Mouse (Mus musculus) forebrain, embryonic 16.5 days (tissue): ENCODE measurements around the gene Ppp3ca. TPM values are rescaled to one million over a fixed set of nuclear protein-coding genes. Genes with fewer than 3 reads are reported as not detected.
A peak's percentile ranks its signal among the peaks of the same experiment; 100 is the strongest.

Experiments used
- ATAC-seq: fragments of 200-750 bp; cut with Nextera tagmentation; 2 replicates; pipeline ENCODE4 v1.8.0; 2017; ENCODE audit warnings: mild to moderate bottlenecking, moderate library complexity
- H3K27ac ChIP-seq: fragments of 300-500 bp; sonication (generic); 2 replicates; pipeline ENCODE4 v1.5.1; 2014; ENCODE audit warnings: low read length, control low read depth
- H3K27me3 ChIP-seq: fragments of 300-500 bp; sonication (generic); replicated peaks from 2 replicates; pipeline ENCODE4 v1.6.1; 2014; ENCODE audit warnings: low read length; ENCODE audit not compliant: control insufficient read depth, insufficient read depth
- H3K36me3 ChIP-seq: fragments of 300-500 bp; sonication (generic); 2 replicates; pipeline ENCODE4 v1.6.1; 2014; ENCODE audit not compliant: control insufficient read depth, insufficient read depth
- H3K4me1 ChIP-seq: fragments of 300-500 bp; sonication (generic); replicated peaks from 2 replicates; pipeline ENCODE4 v1.6.1; 2014; ENCODE audit warnings: low read length; ENCODE audit not compliant: control insufficient read depth, insufficient read depth
- H3K4me2 ChIP-seq: fragments of 300-500 bp; sonication (generic); 2 replicates; pipeline ENCODE4 v1.6.1; 2014; ENCODE audit warnings: mild to moderate bottlenecking, low read length, control low read depth
- H3K4me3 ChIP-seq: fragments of 300-500 bp; sonication (generic); replicated peaks from 2 replicates; pipeline ENCODE4 v1.5.1; 2014; ENCODE audit warnings: mild to moderate bottlenecking, low read length, control low read depth
- H3K9ac ChIP-seq: fragments of 300-500 bp; sonication (generic); replicated peaks from 2 replicates; pipeline ENCODE4 v1.6.1; 2014; ENCODE audit warnings: low read depth, low read length, control low read depth
- H3K9me3 ChIP-seq: fragments of 300-500 bp; sonication (generic); 2 replicates; pipeline ENCODE4 v1.6.1; 2016; ENCODE audit warnings: low read length; ENCODE audit not compliant: control insufficient read depth
- WGBS: fragments of 180-500 bp; shearing (Covaris S2); extraction: QIAGEN DNeasy Blood & Tissue Kit; methylation state at CpG from one replicate; pipeline ENCODE4 v1.1.7; 2014; 5-methylcytosine and 5-hydroxymethylcytosine counted together
- polyA plus RNA-seq: library from polyadenylated mRNA; unstranded; fragments of >200 nt; fragmentation: Nextera tagmentation; extraction: Ambion mirVana; gene quantifications from 2 replicates; pipeline ENCODE4 v1.2.1, GENCODE M21; 2015

Gene Ppp3ca
- 144 and 148 TPM in 2 replicates for polyA plus RNA-seq

DNA sequence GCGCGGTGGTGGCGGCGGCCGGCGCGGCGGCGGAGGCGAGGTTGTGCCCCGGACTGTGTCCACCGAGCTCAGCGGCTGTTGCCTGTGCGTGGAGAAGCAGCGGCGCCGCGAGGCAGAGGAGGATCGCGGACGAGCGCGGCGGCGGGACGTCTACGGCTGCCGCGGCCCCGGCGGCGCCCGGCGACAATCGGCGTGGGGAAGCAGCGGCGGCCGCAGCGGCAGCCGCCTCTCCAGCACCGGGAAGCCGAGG is at the start of gene Ppp3ca:
Ppp3ca (plus strand) TSS at position 15 of the 250 bp plus-strand sequence.
- H3K27ac ChIP-seq: peak within 1 kb of the TSS; percentile 95
- H3K36me3 ChIP-seq: no peaks in the 10 kb centered on the region
- ATAC-seq: peak; percentile 52
- peak within 1 kb of the TSS; percentile 88 for H3K9ac ChIP-seq
- peak within 1 kb of the TSS; percentile 74 for H3K4me2 ChIP-seq
- peak within 1 kb of the TSS; percentile 96 for H3K4me3 ChIP-seq
- H3K4me1 ChIP-seq: peaks cover 21% of the 10 kb centered on the region
- no peaks in the 10 kb centered on the region for H3K9me3 ChIP-seq
- under 1% methylated on average over 37 of the region's 43 CpGs for WGBS
- no peaks in the 10 kb centered on the region for H3K27me3 ChIP-seq

DNA sequence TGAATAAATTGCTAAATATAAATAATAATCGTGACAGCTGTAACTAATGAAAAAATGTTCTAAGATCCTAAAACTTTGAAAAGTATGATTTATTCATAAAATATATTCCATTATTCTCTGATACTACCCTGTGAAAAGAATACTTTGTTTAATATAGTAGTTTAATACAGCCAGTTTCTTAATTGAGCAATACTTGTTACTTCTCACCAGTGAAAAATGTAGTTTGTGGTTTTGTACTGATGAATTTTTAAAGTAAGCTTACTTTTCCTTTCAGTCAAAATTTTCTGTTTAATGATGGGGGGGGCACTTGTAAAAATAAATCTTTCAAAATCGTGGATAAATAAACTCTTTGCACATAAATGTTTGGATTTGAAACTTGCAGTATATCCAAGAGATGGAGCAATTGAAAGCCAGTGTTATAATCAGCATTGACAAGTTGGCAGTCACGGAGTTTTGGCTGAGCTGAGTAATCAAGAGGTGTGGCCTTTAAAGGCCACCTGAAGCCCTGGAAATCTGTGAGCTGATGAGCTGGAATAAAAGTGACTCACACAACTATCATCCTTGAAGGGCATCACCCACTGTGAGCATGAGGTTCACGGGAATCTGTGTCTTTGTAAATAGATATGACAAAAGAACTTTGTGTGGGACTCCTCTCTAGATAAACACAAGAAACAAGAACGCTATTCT is 29.2 kb upstream of the Ppp3ca start:
- Histone ChIP-seq H3K4me1 (no peaks in the 10 kb centered on the region), H3K4me3 (no peak overlapping the region)
- WGBS: 79% methylated on average over 5 of the region's 5 CpGs

DNA sequence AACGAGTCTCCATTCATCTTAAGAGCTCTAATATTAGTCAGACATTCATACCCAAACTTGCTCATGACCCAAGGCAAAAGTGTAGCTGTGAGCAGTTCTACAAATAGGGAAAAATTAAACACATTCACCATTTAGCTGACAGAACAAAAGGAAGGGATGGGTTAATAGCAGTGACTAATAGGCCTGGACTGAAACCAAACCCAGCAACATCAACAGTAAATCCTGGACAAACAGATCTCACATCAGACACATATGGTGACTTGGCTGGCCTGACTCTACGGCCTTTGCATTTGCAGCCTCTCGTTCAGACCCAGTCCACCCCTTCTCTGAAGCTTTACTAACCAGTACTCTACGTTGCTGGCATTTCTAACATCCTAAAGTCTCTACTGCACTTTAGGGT is 19.0 kb upstream of the Ppp3ca start:
- ATAC-seq: no peak
- Histone ChIP-seq H3K4me1 (no peaks in the 10 kb centered on the region), H3K27ac (no peak overlapping the region), H3K9me3 (no peaks in the 10 kb centered on the region), H3K27me3 (no peaks in the 10 kb centered on the region), H3K4me2 (no peak overlapping the region), H3K9ac (no peak overlapping the region), H3K4me3 (no peak overlapping the region), H3K36me3 (no peaks in the 10 kb centered on the region)
- WGBS: 65% methylated on average over 4 of the region's 4 CpGs

More for the DNA sequence above, 29.2 kb upstream of the Ppp3ca start:
- no peaks in the 10 kb centered on the region for H3K36me3 ChIP-seq
- no peak overlapping the region for H3K4me2 ChIP-seq
- ATAC-seq: no peak
- H3K9me3 ChIP-seq: no peaks in the 10 kb centered on the region
- H3K27me3 ChIP-seq: no peaks in the 10 kb centered on the region
- no peak overlapping the region for H3K27ac ChIP-seq
- no peak overlapping the region for H3K9ac ChIP-seq

DNA sequence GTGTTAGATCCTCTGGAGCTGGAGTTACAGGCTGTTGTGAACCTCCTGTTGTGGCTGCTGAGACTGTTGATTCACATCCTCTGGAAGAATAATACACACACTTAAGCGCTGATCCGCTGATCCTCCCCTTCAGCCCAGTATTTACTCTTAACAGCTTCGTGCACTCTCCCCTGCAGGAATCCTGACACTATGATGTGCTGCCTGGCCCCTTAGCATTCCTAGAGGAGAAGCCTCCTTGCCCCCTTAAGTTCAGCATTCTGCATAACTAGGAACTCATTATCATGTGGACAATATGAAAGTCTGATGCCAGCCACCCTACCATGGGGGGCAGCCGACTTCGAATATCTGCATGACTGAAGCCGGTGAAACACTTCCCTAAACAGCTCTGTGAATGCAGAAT is 18.4 kb upstream of the Ppp3ca start:
- H3K9me3 ChIP-seq: no peaks in the 10 kb centered on the region
- WGBS: 13% methylated on average over 6 of the region's 6 CpGs

DNA sequence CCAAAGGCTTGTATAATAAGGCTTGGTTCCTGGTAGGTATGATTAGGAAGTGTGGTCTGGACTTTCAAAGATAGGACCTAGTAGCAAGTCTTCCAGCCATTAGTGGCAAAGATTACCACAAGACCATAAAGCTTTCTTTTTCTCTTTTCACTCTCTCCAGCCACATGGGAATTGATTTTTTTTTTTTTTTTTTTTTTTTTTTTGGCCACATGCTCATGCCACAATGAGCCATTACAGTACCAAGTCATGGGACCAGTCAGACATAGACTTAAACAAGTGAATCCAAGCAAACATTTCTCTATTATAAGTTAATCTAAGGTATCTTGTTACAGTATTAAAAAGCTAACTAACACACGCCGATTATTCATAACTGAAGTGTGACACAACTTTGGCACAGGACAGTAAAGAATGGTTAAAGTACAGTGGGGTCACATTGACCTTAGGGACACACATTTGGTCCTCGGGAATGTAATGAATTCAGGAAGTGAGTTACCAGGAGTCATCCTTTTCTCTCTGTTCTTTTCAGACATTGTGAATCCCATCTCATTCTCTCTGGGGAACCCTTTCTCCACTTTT is 13.4 kb upstream of the Ppp3ca start:
- WGBS: 93% methylated on average over 3 of the region's 3 CpGs

More for the DNA sequence above, 18.4 kb upstream of the Ppp3ca start:
- no peak overlapping the region for H3K4me3 ChIP-seq
- no peaks in the 10 kb centered on the region for H3K4me1 ChIP-seq
- no peaks in the 10 kb centered on the region for H3K27me3 ChIP-seq
- no peak overlapping the region for H3K27ac ChIP-seq
- no peak for ATAC-seq
- no peaks in the 10 kb centered on the region for H3K36me3 ChIP-seq
- H3K4me2 ChIP-seq: no peak overlapping the region
- no peak overlapping the region for H3K9ac ChIP-seq

DNA sequence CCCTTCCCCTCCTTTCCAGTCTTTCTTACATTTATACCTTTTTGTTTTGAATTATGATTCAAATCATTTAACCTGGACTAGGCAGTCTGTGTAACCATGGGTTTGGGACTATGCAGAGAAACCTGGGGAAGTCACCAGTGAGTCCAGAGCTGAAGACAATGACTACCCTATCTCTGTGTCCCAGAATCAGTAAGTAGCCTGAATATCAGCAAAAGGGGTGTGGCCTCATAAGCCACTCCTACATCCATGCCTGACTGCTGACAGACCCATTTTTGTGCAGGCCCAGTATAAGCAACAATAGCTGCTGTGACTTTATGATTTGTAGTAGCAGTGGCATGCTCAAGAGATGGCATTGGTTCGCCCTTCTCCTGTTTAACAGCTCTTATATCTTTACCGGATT is 11.2 kb upstream of the Ppp3ca start:
- Histone ChIP-seq H3K4me2 (no peak overlapping the region), H3K9ac (no peak overlapping the region), H3K4me1 (no peaks in the 10 kb centered on the region), H3K27ac (no peak overlapping the region), H3K27me3 (no peaks in the 10 kb centered on the region), H3K9me3 (no peaks in the 10 kb centered on the region), H3K4me3 (no peak overlapping the region), H3K36me3 (no peaks in the 10 kb centered on the region)
- WGBS: 98% methylated on average over 2 of the region's 2 CpGs
- ATAC-seq: no peak

More for the DNA sequence above, 13.4 kb upstream of the Ppp3ca start:
- Histone ChIP-seq H3K4me1 (no peaks in the 10 kb centered on the region), H3K27ac (no peak overlapping the region), H3K4me2 (no peak overlapping the region), H3K9me3 (no peaks in the 10 kb centered on the region), H3K9ac (no peak overlapping the region), H3K27me3 (no peaks in the 10 kb centered on the region), H3K4me3 (no peak overlapping the region), H3K36me3 (no peaks in the 10 kb centered on the region)
- no peak for ATAC-seq

DNA sequence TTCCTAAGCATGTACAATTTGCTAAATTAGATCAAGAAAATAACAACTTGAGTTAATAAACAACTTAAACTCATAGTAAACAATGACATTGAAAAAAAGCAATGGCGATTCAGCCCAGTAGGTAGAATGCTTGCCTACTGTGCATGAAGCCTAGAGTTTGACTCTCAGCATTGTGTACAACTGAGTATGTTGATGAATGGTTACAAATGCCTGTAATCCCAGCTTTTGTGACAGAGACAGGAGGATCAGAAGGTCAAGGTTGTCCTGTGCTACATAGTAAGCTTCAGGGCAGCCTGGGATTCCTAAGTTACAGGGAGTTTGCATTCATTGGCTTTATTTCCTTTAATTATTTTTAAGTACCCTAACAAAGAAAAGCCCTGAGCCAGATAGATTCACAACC is 4.8 kb upstream of the Ppp3ca start:
- H3K4me3 ChIP-seq: no peak overlapping the region
- H3K4me1 ChIP-seq: peaks cover 10% of the 10 kb centered on the region
- no peaks in the 10 kb centered on the region for H3K9me3 ChIP-seq
- H3K27me3 ChIP-seq: no peaks in the 10 kb centered on the region
- no peaks in the 10 kb centered on the region for H3K36me3 ChIP-seq
- no peak overlapping the region for H3K27ac ChIP-seq
- 70% methylated on average over 1 of the region's 1 CpGs for WGBS
- no peak overlapping the region for H3K9ac ChIP-seq
- ATAC-seq: no peak
- no peak overlapping the region for H3K4me2 ChIP-seq

DNA sequence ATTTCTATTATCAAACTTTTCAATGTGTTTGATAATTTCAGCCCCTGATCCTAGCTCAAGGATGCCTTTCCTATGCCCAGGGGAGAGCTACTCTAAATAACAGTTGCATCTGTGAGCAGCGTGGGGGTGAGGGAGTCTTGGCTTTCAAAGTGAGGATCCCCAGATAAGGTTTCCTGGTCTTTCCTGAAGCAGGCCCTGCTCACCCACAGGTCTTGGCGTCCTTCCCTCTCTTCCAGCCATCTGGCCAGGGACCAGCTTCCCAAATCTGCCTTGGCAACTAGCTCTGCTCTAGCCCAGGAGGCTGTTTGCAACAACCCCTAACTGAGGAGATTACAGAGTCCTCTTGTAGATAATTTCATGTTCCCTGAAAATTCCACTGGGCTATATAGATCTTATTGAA is 1.9 kb upstream of the Ppp3ca start:
- no peak overlapping the region for H3K27ac ChIP-seq
- no peaks in the 10 kb centered on the region for H3K27me3 ChIP-seq
- no peaks in the 10 kb centered on the region for H3K36me3 ChIP-seq
- H3K4me3 ChIP-seq: no peak overlapping the region
- no peak overlapping the region for H3K9ac ChIP-seq
- no peak for ATAC-seq
- 45% methylated on average over 2 of the region's 2 CpGs for WGBS
- H3K9me3 ChIP-seq: no peaks in the 10 kb centered on the region
- H3K4me2 ChIP-seq: no peak overlapping the region
- H3K4me1 ChIP-seq: peaks cover 15% of the 10 kb centered on the region

DNA sequence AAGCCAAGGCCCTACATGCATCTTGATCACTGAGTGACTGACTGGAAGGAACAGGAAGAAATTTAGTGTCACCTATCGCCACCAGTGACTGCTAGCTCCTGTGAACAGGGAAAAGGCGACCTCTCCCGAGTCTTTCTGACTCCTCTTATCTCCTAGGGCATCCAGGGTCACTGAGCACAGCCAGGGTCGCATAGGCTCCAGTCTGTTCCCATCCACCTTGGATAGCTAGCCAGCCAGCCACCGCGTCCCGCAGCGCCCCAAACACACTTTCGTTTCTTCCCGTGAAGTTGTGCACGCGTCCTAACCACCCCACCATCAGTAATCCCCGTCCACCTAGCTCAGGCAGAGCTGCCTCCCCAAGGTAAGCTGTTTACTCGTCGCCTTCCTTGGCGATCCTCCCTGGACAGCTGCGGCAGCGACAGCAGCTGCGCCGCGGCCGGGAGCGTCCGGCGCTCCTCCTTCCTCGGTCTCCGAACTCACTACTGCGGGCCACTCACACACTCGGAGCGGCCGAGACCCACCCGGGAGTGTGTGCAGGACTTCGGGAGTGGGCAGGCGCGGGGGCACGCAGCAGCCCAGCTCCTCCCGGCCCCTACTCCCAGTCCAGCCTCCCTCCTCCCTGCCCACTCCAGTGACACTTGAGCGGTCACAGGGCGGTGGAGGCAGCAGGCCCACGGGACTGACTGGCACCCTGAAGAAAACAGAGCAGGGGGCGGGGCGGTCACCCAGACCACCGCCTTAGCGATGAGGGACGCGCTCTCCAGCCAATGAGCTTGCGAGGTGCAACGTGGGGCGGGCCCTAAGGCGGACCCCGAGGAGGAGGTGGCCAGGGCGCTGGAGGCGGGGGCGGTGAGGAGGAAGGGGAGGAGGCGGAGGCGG is 454 bp upstream of the Ppp3ca start:
- Histone ChIP-seq H3K27ac (peak overlapping the region; percentile 95), H3K4me1 (peaks cover 20% of the 10 kb centered on the region), H3K36me3 (no peaks in the 10 kb centered on the region), H3K9me3 (no peaks in the 10 kb centered on the region), H3K9ac (peak overlapping the region; percentile 88), H3K4me3 (peak overlapping the region; percentile 96), H3K4me2 (peak overlapping the region; percentile 74), H3K27me3 (no peaks in the 10 kb centered on the region)
- WGBS: under 1% methylated on average over 53 of the region's 56 CpGs
- ATAC-seq: peak; percentile 97
